8 mouse cellular contexts compared by ENCODE assay signal in genomic region chr11:69235285-69236060, GRCm38 (mm10). TPM values are rescaled to one million over a fixed set of nuclear protein-coding genes. Genes with fewer than 3 reads are reported as not detected.
DNase-seq lines count a peak whose midpoint lies in the region; ATAC-seq and TF ChIP-seq lines count a peak whose summit lies in the region.

No protein-coding gene starts in this region.

- peak overlapping the region; percentile 57 for H3K27ac ChIP-seq in forebrain, embryonic 13.5 days
- no peak overlapping the region for H3K27ac ChIP-seq in liver, postnatal 0 days (ENCODE audit: low read depth)
- peak overlapping the region; percentile 83 for H3K27ac ChIP-seq in neural tube, embryonic 13.5 days (replicated peaks)

- H3K4me2 ChIP-seq in forebrain, embryonic 13.5 days = peak overlapping the region; percentile 71
- peak overlapping the region; percentile 63 for H3K4me2 ChIP-seq in liver, postnatal 0 days (ENCODE audit: low read depth, low read length)
- peak overlapping the region; percentile 77 for H3K4me2 ChIP-seq in neural tube, embryonic 13.5 days

- intact Hi-C loops in heart, postnatal 36 days (cut with DNase I) = no loop called here

- TF ChIP-seq CTCF in E14TG2a.4 (conservative IDR thresholded peaks at IDR 0.05; ENCODE audit: low read length) = no peak
- peak; percentile 37 for TF ChIP-seq CTCF in liver, postnatal 0 days (IDR thresholded peaks at IDR 0.05; ENCODE audit: low read depth)

- peaks cover 39% of the 10 kb centered on the region for H3K4me1 ChIP-seq in E14TG2a.4 (replicated peaks; ENCODE audit: low read depth, low read length)
- peaks cover 17% of the 10 kb centered on the region for H3K4me1 ChIP-seq in forebrain, embryonic 13.5 days
- peaks cover 14% of the 10 kb centered on the region for H3K4me1 ChIP-seq in liver, postnatal 0 days (ENCODE audit: insufficient read depth)
- peaks cover 22% of the 10 kb centered on the region for H3K4me1 ChIP-seq in neural tube, embryonic 13.5 days (replicated peaks)

- H3K27me3 ChIP-seq in E14TG2a.4 (ENCODE audit: insufficient read depth, low read length) = peaks cover 73% of the 10 kb centered on the region
- H3K27me3 ChIP-seq in forebrain, embryonic 13.5 days = peaks cover 46% of the 10 kb centered on the region
- H3K27me3 ChIP-seq in liver, postnatal 0 days (ENCODE audit: insufficient read depth, low read length) = peaks cover 50% of the 10 kb centered on the region
- peaks cover 51% of the 10 kb centered on the region for H3K27me3 ChIP-seq in neural tube, embryonic 13.5 days

- WGBS in forebrain, embryonic 13.5 days = 1% methylated on average over 33 of the region's 33 CpGs
- WGBS in liver, postnatal 0 days (ENCODE audit: insufficient replicate concordance) = 2% methylated on average over 31 of the region's 33 CpGs
- WGBS in neural tube, embryonic 13.5 days = under 1% methylated on average over 33 of the region's 33 CpGs

- peak; percentile 96 for ATAC-seq in forebrain, embryonic 13.5 days
- ATAC-seq in liver, postnatal 0 days = peak; percentile 92
- ATAC-seq in neural tube, embryonic 13.5 days (ENCODE audit: low read depth) = peak; percentile 94

- no peaks in the 10 kb centered on the region for H3K36me3 ChIP-seq in E14TG2a.4 (ENCODE audit: insufficient read depth, low read length)
- H3K36me3 ChIP-seq in forebrain, embryonic 13.5 days (ENCODE audit: poor library complexity, severe bottlenecking) = no peaks in the 10 kb centered on the region
- H3K36me3 ChIP-seq in liver, postnatal 0 days (replicated peaks; ENCODE audit: insufficient read depth, low read length) = no peaks in the 10 kb centered on the region
- H3K36me3 ChIP-seq in neural tube, embryonic 13.5 days = no peaks in the 10 kb centered on the region

- TF ChIP-seq EP300 in liver, postnatal 0 days (IDR thresholded peaks at IDR 0.05; ENCODE audit: low read depth) = no peak

- no peaks in the 10 kb centered on the region for H3K9me3 ChIP-seq in E14TG2a.4 (ENCODE audit: low read length)
- no peaks in the 10 kb centered on the region for H3K9me3 ChIP-seq in forebrain, embryonic 13.5 days (replicated peaks)
- H3K9me3 ChIP-seq in liver, postnatal 0 days (ENCODE audit: low read length) = no peaks in the 10 kb centered on the region
- no peaks in the 10 kb centered on the region for H3K9me3 ChIP-seq in neural tube, embryonic 13.5 days

- peak overlapping the region; percentile 78 for H3K4me3 ChIP-seq in E14TG2a.4 (replicated peaks; ENCODE audit: low read length)
- peak overlapping the region; percentile 48 for H3K4me3 ChIP-seq in forebrain, embryonic 13.5 days
- H3K4me3 ChIP-seq in liver, postnatal 0 days (ENCODE audit: low read depth, low read length) = peak overlapping the region; percentile 31
- peak overlapping the region; percentile 46 for H3K4me3 ChIP-seq in neural tube, embryonic 13.5 days

- H3K9ac ChIP-seq in forebrain, embryonic 13.5 days = peak overlapping the region; percentile 65
- peak overlapping the region; percentile 34; the same call in 1 of the 2 replicates for H3K9ac ChIP-seq in liver, postnatal 0 days (replicated peaks)
- peak overlapping the region; percentile 70 for H3K9ac ChIP-seq in neural tube, embryonic 13.5 days

- peak; percentile 75 for DNase-seq in c-Kit-positive CD71-positive TER-119-positive erythroid progenitor cells, embryonic 14.5 days (ENCODE audit: low spot score)
- DNase-seq in heart, postnatal 36 days = peak; percentile 29 to 41
- peak; percentile 60 to 79 for DNase-seq in layer of hippocampus, adult 18-20 months (ENCODE audit: low spot score in 2 of 2)
- peak; percentile 81 for DNase-seq in liver, postnatal 0 days
- DNase-seq in telencephalon, adult 2 months (ENCODE audit: low read depth, low spot score) = peak; percentile 74

RNA-seq across cellular contexts. Expression of gene Gucy2e, which starts 1.4 kb away (rescaled TPM):
- polyA plus RNA-seq in forebrain, embryonic 13.5 days (2015; fragmentation: Nextera tagmentation; extraction: Ambion mirVana) = 0.18 and 0.29 TPM in 2 replicates
- 1 to 10 TPM; 1.5 to 1.7 TPM for total RNA-seq in heart, postnatal 36 days (2021)
- 1 to 10 TPM; 1.5 to 1.6 TPM for total RNA-seq in layer of hippocampus, adult 18-20 months (2021)
- not detected in 2 replicates for polyA plus RNA-seq in liver, postnatal 0 days (2015; fragmentation: Nextera tagmentation; extraction: Ambion mirVana)
- polyA plus RNA-seq in neural tube, embryonic 13.5 days (2015; fragmentation: Nextera tagmentation; extraction: Ambion mirVana) = 0.21 TPM in 2 replicates

RNA-seq across cellular contexts. Expression of gene Alox8, which starts 37.8 kb away (rescaled TPM):
- not detected in 2 replicates for polyA plus RNA-seq in forebrain, embryonic 13.5 days (2015; fragmentation: Nextera tagmentation; extraction: Ambion mirVana)
- 1 to 10 TPM; 1.4 to 2.1 TPM for total RNA-seq in heart, postnatal 36 days (2021)
- total RNA-seq in layer of hippocampus, adult 18-20 months (2021) = 10 to 100 TPM in 1 of 2 experiments, 1 to 10 TPM in 1; 8.6 to 10.1 TPM
- 0.04 TPM in 1 of 2 replicates, not detected in the other for polyA plus RNA-seq in liver, postnatal 0 days (2015; fragmentation: Nextera tagmentation; extraction: Ambion mirVana)
- 0.17 TPM in 1 of 2 replicates, not detected in the other for polyA plus RNA-seq in neural tube, embryonic 13.5 days (2015; fragmentation: Nextera tagmentation; extraction: Ambion mirVana)
